Mouse (Mus musculus) heart, adult 10 weeks (tissue): Measurements from ENCODE around the gene Arid4a. TPM values are rescaled to one million over a fixed set of nuclear protein-coding genes. Genes with fewer than 3 reads are reported as not detected.

ENCODE experiments used
- polyA plus RNA-seq: library from polyadenylated mRNA; stranded (reverse); fragments of 350-450 nt; fragmentation: Illumina TruSeq; extraction: RNeasy Lipid Tissue Mini Kit (QIAGEN cat#74804); gene quantifications from one replicate; pipeline ENCODE4 v1.2.3, GENCODE M21; 2014; ENCODE audit warnings: low read depth, low replicate concordance

The Arid4a gene
- 11.7 TPM for polyA plus RNA-seq

DNA sequence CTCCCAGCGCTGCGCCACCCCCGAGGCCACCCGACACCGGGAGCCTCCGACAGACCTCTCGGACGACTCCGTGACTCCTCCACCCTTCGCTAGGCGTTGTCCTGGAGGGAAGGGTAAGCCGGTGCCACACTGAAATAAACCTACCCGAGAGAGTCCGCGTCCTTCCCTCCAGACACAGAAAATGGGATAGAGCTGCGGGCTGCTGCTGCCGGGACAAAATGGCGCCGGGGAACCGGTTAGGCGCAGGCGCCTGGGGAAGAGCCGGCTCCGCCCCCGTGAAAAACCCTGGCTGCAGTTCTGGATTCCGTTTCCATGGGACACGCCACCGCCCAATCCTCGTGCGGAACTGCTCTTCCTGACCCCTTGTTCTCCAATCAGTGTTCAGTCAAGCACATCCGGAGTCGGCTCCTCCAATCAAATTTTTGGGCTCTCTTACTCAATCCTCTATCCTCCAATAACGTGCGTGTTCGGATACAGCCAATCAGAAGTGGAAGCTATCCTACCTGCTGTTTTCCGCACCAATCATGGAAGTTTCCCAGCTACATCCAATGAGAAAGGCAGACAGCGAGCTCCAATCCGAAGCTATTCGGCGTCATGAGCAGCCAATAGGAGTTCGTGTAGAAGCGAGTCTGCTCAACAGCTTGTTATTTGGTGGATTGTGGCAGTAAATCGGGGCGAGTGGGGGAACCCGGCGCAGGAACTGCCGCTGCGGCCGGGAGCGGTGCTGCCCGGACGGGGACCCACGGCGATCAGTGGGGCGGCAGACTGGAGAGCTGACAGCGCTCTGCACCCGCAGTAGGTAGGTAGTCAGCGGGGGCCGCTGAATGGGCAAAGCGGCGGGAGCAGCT lies at the start of gene Arid4a:
Gene Arid4a, plus strand, starts transcription at position 628 of the 848 bp plus-strand sequence.

DNA sequence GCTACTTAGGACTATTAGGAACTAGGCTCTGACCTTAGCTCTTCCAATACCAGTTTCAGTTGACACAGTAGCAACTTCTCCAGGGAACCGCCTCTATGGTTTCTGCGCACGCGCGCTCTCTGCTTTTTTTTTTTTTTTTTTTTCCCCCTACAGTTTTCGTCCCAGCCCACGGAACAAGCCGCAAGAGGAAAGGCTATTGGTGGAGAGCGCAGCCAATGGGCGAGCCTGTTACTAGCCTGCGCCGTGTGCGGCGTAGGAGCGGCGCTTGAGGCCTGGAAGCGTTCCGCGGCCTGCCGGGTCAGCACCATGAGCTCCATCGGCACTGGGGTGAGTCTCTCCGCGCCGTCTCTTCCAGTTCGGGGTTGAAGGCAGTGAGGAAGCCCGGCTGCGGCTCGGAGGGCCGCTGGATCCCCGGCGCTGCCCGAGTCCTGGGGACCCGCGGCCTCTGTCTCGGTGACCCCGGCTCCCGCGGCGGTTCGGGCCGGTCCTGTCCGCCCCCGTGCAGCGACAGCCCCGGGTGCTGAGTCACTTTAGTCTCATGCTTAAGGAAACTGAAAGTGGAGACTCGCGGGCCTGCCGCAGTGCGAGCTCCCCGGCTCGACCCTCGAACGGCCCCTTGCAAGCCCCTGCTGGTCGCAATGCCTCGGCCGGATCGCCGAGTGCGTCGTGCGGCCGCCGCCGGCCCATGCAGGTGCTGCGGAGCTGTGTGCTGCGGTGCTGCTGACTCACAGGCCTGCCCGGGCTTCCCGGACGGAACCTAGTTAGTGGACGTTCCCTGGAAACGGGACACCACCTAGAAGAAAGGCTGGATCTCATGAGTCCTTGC lies 41.1 kb upstream of the Arid4a start, which contains the start of gene Psma3:
Gene Psma3, plus strand, starts transcription at position 181 of the 826 bp plus-strand sequence.

DNA sequence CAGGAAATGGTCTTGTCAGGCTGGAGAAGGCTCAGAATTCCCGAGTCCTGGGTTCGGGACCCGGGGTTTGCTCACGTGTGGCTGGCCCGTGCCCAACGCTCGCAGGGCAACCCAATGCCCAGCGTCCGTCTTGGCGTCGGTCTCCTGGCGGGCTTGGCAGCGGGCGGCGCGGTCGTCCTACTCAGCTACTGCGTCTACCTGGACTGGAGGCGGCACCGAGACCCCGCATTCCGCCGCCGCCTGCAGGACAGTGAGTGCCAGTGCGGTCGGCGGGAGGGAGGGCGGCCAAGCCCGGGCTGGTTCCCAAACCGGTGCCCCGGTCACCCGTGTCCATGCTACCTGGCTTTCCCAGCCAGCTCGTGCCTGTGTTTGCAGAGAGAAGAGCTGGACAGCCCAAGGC lies 95.5 kb downstream of the Arid4a start, which contains the start of gene Tomm20l:
Gene Tomm20l, plus strand, starts transcription at position 98 of the 400 bp plus-strand sequence.

DNA sequence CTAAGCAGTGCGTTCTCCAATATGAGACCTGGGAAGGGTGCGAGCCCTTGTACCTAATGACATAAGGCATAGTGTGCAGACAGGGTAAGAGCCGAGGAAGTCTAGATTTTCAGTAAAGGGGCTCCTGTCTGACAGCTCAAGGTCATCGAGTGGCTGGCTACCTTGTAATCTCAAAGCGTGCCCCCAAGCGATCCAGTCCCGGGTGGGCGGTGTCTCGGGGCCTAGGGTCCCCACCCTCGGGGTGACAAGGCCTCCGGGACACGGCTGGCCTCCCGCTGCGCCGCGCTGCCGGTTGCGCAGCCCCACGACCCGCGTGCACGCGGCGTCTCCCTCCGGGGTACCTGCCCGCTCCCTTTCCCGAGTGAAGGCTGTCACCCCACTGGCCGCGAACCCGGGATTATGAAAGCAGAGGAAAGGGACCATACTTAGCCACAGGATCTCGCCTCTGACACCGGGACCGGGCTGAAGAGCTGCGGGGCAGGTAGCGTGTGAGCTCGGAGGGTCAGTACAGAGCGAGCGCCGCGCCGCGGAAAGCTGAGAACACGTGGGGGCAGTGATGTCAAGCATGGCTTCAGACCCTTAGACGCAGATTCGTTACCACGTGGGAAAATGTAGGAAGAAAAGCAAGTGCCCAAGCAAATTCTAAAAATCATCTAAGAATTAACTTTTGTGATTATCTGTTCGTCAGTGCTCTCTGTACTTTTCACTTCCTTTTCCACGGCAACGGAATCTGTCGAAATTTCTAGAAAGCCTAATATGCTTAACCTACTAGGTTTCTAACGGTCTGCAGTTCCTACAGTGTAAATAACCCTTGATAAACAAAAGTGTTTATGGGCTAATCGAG lies 120.6 kb downstream of the Arid4a start, which contains the start of the genes Timm9 and 2700049A03Rik:
Gene Timm9, minus strand, starts transcription at position 555 of the 844 bp plus-strand sequence.
Gene 2700049A03Rik, plus strand, starts transcription at position 719 of the 844 bp plus-strand sequence.

Other genes with a start within 250 kb of the Arid4a start
- gene Frmd6, start 190.5 kb upstream of the Arid4a start, polyA plus RNA-seq, result 28.1 TPM
- 90.8 TPM for gene Actr10, start 78.1 kb upstream of the Arid4a start, polyA plus RNA-seq
- gene Psma3, start 41.4 kb upstream of the Arid4a start, polyA plus RNA-seq, result 198 TPM
- gene Tomm20l, start 95.4 kb downstream of the Arid4a start, polyA plus RNA-seq, result not detected
- 47.4 TPM for gene Timm9, start 120.7 kb downstream of the Arid4a start, polyA plus RNA-seq
- 2.8 TPM for gene 2700049A03Rik, start 120.9 kb downstream of the Arid4a start, polyA plus RNA-seq